Mouse (Mus musculus): ENCODE results near the gene Ccdc28b. TPM values are rescaled to one million over a fixed set of nuclear protein-coding genes. Genes with fewer than 3 reads are reported as not detected.

Gene Ccdc28b
- polyA plus RNA-seq (2016; fragmentation: Nextera tagmentation; extraction: Ambion mirVana): 53.2 and 75.0 TPM in 2 replicates

DNA sequence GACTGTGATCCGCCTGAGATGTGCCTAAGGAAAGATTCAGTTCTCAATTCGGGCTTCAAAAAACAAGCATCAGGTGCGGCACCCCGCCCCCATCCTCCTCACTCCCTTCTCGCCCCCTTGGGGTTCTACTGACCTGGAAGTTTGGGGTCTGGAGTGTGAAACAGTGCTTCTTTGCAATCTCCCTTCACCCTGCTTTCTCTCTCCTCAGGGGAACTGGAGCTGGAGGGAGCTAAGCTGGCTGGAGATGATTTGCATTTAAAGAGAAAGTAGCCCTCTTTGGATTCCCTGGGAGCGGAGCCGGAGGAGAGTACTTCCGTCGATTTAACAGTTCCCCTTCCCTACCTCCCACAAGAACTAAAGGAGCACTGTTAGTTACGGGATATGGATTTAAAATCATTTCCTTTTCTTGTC is at the start of gene Ccdc28b:
Gene Ccdc28b (minus strand): TSS at position 267 of the 411 bp plus-strand sequence.
- WGBS: under 1% methylated on average over 10 of the region's 10 CpGs
- no peaks in the 10 kb centered on the region for H3K27me3 ChIP-seq (ENCODE audit: insufficient read depth, poor library complexity, severe bottlenecking)
- H3K9me3 ChIP-seq: no peaks in the 10 kb centered on the region
- peak within 1 kb of the TSS; percentile 77 for H3K4me3 ChIP-seq
- peak within 1 kb of the TSS; percentile 90 for H3K27ac ChIP-seq
- peaks cover 42% of the 10 kb centered on the region for H3K36me3 ChIP-seq
- H3K4me1 ChIP-seq (replicated peaks): peaks cover 52% of the 10 kb centered on the region
- peak; percentile 55 for DNase-seq (ENCODE audit: low spot score)

GRCm38 (mm10) chr4:129672878-129673449 is 49.2 kb upstream of the Ccdc28b start:
- peaks cover 45% of the 10 kb centered on the region for H3K36me3 ChIP-seq
- no peak for DNase-seq (ENCODE audit: low spot score)

DNA sequence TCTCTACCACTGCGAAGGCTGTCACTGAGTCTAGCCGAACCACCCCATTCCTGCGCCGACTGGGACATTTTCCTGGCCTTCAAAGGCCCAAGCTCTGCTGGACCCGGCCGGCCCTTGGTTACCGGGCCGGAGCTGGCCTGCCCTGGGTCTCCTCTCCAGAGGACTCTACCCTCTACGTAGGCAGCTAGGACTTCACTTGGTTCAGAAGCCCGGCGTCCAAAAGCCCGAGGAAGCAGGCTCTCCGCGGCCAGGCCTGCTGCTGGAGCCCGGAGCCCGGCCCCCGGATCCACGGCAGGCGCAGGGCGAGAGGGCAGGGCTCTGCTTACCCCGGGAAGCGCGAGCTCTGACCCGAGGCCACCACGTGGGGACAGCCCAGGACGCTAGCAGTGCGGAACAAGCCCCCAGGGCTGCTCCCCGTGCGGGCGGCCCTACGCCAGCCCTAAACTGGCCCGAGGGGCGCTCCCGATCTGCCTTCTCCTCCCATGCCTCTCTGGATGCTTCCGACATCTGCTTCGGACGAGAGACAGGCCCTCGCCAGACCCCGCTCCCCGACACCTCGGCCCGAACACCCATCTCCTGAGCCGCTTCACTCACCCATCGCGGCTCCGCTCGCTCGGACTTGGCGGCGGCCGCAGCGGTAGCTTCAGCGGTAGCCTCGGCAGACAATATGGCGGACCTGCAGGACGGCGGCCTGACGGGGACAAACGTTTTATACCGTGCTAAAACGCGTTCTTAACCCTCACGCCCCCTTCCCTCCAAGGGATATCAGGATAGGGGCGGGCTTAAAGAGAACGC is 48.5 kb upstream of the Ccdc28b start, which contains the start of gene Kpna6:
Gene Kpna6 (minus strand): TSS at position 685 of the 795 bp plus-strand sequence.
- H3K36me3 ChIP-seq: peaks cover 41% of the 10 kb centered on the region
- peaks cover 23% of the 10 kb centered on the region for H3K4me1 ChIP-seq (replicated peaks)
- no peaks in the 10 kb centered on the region for H3K27me3 ChIP-seq (ENCODE audit: insufficient read depth, poor library complexity, severe bottlenecking)
- peak; percentile 92 for DNase-seq (ENCODE audit: low spot score)
- WGBS: under 1% methylated on average over 65 of the region's 65 CpGs
- H3K27ac ChIP-seq: peak within 1 kb of the TSS; percentile 94
- no peaks in the 10 kb centered on the region for H3K9me3 ChIP-seq
- H3K4me3 ChIP-seq: peak within 1 kb of the TSS; percentile 89

More at GRCm38 (mm10) chr4:129672878-129673449, 49.2 kb upstream of the Ccdc28b start:
- peaks cover 23% of the 10 kb centered on the region for H3K4me1 ChIP-seq (replicated peaks)
- peak overlapping the region; percentile 89 for H3K4me3 ChIP-seq
- WGBS: 10% methylated on average over 10 of the region's 10 CpGs
- no peaks in the 10 kb centered on the region for H3K27me3 ChIP-seq (ENCODE audit: insufficient read depth, poor library complexity, severe bottlenecking)
- no peaks in the 10 kb centered on the region for H3K9me3 ChIP-seq
- peak overlapping the region; percentile 94 for H3K27ac ChIP-seq

DNA sequence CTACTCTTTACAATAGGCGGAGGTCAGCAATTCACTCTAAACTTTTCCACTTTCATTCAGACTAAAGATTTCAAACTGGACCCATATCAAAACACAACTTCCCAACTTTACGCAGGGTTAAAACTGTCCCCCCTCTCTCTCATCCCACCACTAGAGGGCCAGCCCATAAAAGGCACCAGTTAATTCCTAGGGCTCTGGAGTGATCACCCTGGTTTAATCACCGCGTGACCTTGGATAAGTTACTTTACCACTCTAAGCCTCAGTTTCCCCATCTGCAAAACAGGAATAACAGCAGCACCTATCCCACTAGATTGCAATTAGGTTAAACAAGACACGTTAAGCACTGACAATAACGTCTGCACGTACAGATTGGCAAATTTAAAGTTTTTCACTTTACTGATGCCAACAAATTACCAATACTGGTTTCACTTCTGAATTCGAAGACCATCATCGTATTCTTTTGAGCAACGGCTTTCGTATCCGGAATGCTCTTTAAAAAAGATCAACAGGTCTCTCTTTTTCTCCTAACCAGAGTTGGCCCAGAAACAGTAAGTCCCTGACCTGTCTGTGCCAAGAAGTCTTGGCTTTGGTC is 47.8 kb upstream of the Ccdc28b start:
- H3K27ac ChIP-seq: peak overlapping the region; percentile 94
- WGBS: 11% methylated on average over 12 of the region's 12 CpGs

GRCm38 (mm10) chr4:129662255-129662813 is 38.6 kb upstream of the Ccdc28b start:
- H3K4me1 ChIP-seq (replicated peaks): no peaks in the 10 kb centered on the region
- no peak overlapping the region for H3K27ac ChIP-seq
- no peaks in the 10 kb centered on the region for H3K27me3 ChIP-seq (ENCODE audit: insufficient read depth, poor library complexity, severe bottlenecking)
- H3K9me3 ChIP-seq: no peaks in the 10 kb centered on the region
- 88% methylated on average over 3 of the region's 3 CpGs for WGBS
- H3K4me3 ChIP-seq: no peak overlapping the region
- peaks cover 78% of the 10 kb centered on the region for H3K36me3 ChIP-seq
- DNase-seq (ENCODE audit: low spot score): no peak

More for the DNA sequence above, 47.8 kb upstream of the Ccdc28b start:
- DNase-seq (ENCODE audit: low spot score): peak; percentile 42
- peaks cover 23% of the 10 kb centered on the region for H3K4me1 ChIP-seq (replicated peaks)
- no peaks in the 10 kb centered on the region for H3K9me3 ChIP-seq
- peaks cover 41% of the 10 kb centered on the region for H3K36me3 ChIP-seq
- no peaks in the 10 kb centered on the region for H3K27me3 ChIP-seq (ENCODE audit: insufficient read depth, poor library complexity, severe bottlenecking)
- H3K4me3 ChIP-seq: peak overlapping the region; percentile 89

DNA sequence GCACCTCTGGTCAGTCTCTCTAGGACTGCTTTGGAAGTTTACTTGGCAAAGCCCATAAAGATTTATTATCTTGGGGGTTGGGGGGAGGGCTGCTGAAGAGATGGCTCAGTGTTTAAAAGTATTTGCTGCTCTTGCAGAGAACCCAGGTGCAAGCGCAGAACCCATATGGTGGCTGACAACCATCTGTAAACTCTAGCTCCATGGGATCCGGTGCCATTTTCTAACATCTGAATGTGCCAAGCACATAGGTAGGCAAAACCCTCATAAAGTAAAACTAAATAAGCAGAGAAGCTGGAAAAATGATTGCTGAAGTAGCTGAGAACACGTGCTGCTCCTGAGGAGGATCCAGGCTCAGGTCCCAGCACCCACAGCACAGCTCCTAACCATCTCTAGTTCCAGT is 37.8 kb upstream of the Ccdc28b start:
- WGBS: 98% methylated on average over 3 of the region's 3 CpGs
- H3K27me3 ChIP-seq (ENCODE audit: insufficient read depth, poor library complexity, severe bottlenecking): no peaks in the 10 kb centered on the region
- peaks cover 78% of the 10 kb centered on the region for H3K36me3 ChIP-seq
- no peak for DNase-seq (ENCODE audit: low spot score)
- no peak overlapping the region for H3K27ac ChIP-seq
- H3K9me3 ChIP-seq: no peaks in the 10 kb centered on the region
- no peaks in the 10 kb centered on the region for H3K4me1 ChIP-seq (replicated peaks)
- H3K4me3 ChIP-seq: no peak overlapping the region

DNA sequence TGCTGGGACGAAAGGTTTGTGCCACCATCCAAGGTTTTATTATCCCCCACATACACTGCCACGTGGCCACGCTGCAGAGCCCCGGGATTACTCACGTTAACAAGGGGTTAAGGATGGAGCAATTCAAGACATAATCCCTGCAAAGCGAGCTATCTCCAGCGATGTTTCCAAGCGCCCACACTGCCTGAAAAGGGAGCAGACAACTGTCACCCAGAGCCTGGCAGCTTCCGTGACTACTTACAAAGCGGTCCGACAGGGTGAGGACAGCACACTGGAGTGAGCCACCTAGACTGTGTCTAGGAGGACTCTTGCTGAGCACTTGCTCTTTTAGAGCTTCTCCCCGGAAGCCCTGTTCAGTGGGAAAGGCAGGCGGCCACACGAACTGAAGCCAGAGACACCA is 31.0 kb upstream of the Ccdc28b start:
- WGBS: 93% methylated on average over 14 of the region's 14 CpGs
- Histone ChIP-seq H3K9me3 (no peaks in the 10 kb centered on the region), H3K4me1 (replicated peaks) (no peaks in the 10 kb centered on the region), H3K27me3 (ENCODE audit: insufficient read depth, poor library complexity, severe bottlenecking) (no peaks in the 10 kb centered on the region), H3K4me3 (no peak overlapping the region), H3K36me3 (peaks cover 98% of the 10 kb centered on the region), H3K27ac (no peak overlapping the region)
- no peak for DNase-seq (ENCODE audit: low spot score)

DNA sequence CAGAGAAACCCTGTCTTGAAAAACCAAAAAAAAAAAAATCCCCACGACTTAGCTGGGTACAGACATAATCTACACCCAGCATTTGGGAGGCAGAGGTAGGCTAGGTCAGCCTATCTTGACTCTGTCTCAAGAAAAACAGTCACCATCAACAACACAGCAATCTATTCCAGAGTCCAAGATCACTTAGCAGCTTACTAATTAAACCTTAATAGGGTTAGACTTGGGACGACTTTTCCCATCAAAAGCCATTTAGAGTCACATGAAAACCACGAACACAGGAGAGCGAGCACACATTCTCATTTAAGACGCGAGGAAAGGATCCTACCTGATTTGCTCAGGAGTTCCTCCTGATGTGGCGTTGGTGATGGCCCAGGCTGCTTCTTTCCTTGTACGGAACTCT is 26.6 kb upstream of the Ccdc28b start:
- WGBS: 95% methylated on average over 8 of the region's 8 CpGs
- Histone ChIP-seq H3K4me3 (no peak overlapping the region), H3K4me1 (replicated peaks) (no peaks in the 10 kb centered on the region), H3K27me3 (ENCODE audit: insufficient read depth, poor library complexity, severe bottlenecking) (no peaks in the 10 kb centered on the region), H3K9me3 (no peaks in the 10 kb centered on the region), H3K27ac (no peak overlapping the region), H3K36me3 (peaks cover 98% of the 10 kb centered on the region)
- DNase-seq (ENCODE audit: low spot score): no peak

GRCm38 (mm10) chr4:129648656-129649055 is 24.9 kb upstream of the Ccdc28b start:
- no peak for DNase-seq (ENCODE audit: low spot score)
- H3K4me3 ChIP-seq: no peak overlapping the region
- peaks cover 94% of the 10 kb centered on the region for H3K36me3 ChIP-seq
- no peak overlapping the region for H3K27ac ChIP-seq
- WGBS: 89% methylated on average over 1 of the region's 1 CpGs
- no peaks in the 10 kb centered on the region for H3K27me3 ChIP-seq (ENCODE audit: insufficient read depth, poor library complexity, severe bottlenecking)
- H3K4me1 ChIP-seq (replicated peaks): no peaks in the 10 kb centered on the region
- H3K9me3 ChIP-seq: no peaks in the 10 kb centered on the region

DNA sequence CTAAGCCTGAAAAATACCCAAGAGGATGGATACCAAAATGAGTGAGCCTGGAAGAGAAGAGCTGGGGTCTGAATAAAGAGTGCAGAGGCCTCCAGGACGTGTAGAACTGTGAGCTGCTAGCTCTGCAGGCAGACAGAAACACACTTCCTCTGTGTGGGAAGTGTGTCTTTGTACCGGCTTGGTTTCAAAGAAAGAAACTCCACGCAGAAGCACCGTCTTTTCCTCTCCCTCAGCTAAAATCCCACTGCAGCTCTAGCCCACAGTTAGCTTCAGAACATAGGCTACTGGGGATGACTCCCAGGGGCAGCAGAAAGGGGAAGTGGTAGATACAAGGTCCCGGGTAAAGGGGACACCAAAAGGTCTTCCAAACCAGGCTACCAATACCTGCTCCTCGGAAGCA is 21.5 kb upstream of the Ccdc28b start:
- Histone ChIP-seq H3K9me3 (no peaks in the 10 kb centered on the region), H3K36me3 (peaks cover 61% of the 10 kb centered on the region), H3K27ac (no peak overlapping the region), H3K4me1 (replicated peaks) (peaks cover 9% of the 10 kb centered on the region), H3K27me3 (ENCODE audit: insufficient read depth, poor library complexity, severe bottlenecking) (no peaks in the 10 kb centered on the region), H3K4me3 (no peak overlapping the region)
- WGBS: 93% methylated on average over 6 of the region's 6 CpGs
- no peak for DNase-seq (ENCODE audit: low spot score)

- peak overlapping the region; percentile 40; the same call in 1 of the 2 replicates for H3K27ac ChIP-seq
- DNase-seq (ENCODE audit: low spot score): no peak
- peaks cover 55% of the 10 kb centered on the region for H3K36me3 ChIP-seq
- WGBS: 64% methylated on average over 5 of the region's 5 CpGs
- H3K27me3 ChIP-seq (ENCODE audit: insufficient read depth, poor library complexity, severe bottlenecking): no peaks in the 10 kb centered on the region
- peaks cover 30% of the 10 kb centered on the region for H3K4me1 ChIP-seq (replicated peaks)
- peak overlapping the region; percentile 70; the same call in 1 of the 2 replicates for H3K4me3 ChIP-seq
- no peaks in the 10 kb centered on the region for H3K9me3 ChIP-seq
Observed at GRCm38 (mm10) chr4:129641756-129642155, 18.0 kb upstream of the Ccdc28b start.

GRCm38 (mm10) chr4:129640638-129641467 is 17.1 kb upstream of the Ccdc28b start, which contains the start of gene Txlna:
Gene Txlna, minus strand, starts transcription at chr4:129641065.
- H3K36me3 ChIP-seq: peaks cover 55% of the 10 kb centered on the region
- H3K4me1 ChIP-seq (replicated peaks): peaks cover 30% of the 10 kb centered on the region
- H3K4me3 ChIP-seq: peak within 1 kb of the TSS; percentile 70
- under 1% methylated on average over 60 of the region's 60 CpGs for WGBS
- H3K9me3 ChIP-seq: no peaks in the 10 kb centered on the region
- H3K27me3 ChIP-seq (ENCODE audit: insufficient read depth, poor library complexity, severe bottlenecking): no peaks in the 10 kb centered on the region
- DNase-seq (ENCODE audit: low spot score): peak; percentile 98
- H3K27ac ChIP-seq: peak within 1 kb of the TSS; percentile 94
